Mouse (Mus musculus) c-Kit-positive CD71-positive TER-119-positive erythroid progenitor cells, embryonic 14.5 days (primary cell): ENCODE data around the gene Klkb1.
"Not testable (repeated sequence)": the region's sequence is repeated elsewhere in the genome, so short reads cannot be mapped to it uniquely, and the experiment has no call there.

Source experiments
- DNase-seq: peaks from one replicate; pipeline ENCODE4 v3.0.0-alpha.2; 2013; ENCODE audit warnings: low spot score

The Klkb1 gene

DNA sequence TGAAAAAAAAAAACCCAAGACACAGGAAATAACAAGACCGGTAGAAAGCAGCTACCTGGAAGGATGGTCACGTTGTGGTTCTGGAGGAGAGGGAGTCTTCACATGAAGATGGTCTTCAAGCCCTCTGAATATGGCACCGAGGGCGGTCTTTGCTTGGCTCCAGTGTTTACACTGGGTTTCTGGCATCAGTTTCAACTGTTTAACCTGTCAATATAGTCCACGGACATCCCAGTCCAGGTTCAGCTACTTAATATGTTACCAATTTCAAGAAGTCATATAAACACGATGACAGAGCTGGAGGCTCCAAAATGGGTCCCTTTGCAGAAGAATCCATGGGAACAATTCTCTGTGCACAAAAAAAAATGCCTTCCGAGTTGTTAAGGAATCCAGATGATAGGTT, at the start of gene Klkb1:
Klkb1 (minus strand) TSS at position 173 of the 400 bp plus-strand sequence.
- DNase-seq: no peak

DNA sequence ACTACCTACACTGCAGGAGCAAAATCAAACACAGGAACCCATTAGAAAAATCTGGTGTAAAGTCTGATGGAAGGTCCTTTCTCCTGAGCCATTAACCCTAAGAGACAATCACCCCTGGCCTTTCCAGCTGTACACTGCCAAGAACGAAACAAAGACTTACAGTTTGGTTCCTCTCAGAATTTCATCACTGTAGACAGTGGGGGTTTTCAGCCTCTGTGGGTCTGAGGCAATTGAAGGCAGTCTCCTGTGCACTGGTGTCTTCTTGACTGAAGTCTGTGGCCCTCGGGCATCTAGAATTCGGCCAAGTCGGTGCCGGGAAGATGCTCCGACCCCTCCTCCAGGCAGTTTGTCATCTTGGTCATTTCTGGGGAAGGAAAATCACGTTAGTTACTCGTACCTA, 49.6 kb upstream of the Klkb1 start:
- no peak for DNase-seq

DNA sequence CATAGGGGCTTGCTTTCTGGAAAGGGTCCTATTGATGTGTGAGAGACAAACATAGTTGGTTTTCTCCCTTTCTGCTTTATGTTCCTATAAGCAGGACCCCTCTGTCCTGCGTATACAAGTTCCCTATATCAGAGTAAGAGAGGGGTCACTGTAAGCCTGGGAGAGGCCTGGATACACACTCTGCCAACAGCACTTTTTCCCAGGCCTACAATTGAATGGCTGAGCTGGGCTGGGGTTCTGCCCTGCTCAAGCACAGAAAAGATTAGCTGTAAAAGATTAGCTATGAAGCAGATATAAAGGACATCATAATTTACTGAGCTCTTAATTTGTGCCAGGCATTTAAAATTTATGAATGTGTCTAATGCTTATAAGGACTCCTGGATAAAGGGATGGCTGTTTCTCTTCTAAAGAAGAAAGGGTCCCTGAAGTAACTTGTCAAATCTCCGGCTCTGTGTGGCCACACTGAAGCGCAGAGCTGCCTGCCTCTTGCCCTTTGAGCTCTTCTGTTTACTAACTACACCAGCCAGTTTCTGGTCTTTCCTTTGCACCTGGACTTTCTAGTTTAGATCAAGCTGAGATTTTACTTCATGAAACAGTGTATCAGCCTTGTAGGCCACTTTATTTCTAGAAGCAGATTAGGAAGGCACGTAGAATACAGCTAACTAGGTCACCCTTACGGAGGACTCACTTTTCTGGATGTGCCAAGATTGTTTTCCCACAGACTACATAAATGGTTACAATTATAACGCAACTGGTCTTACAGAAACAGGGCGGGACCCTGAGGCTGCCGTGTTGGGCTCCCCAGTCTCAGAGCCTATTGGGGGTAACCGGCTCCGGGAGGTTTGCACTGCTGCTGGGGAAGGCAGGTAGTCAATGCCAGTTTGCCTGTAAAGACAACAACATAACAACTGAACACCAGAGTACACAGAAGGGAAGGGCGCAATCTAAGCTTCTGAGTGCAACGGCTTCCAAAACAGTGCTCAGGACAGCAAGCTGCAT, 47.3 kb upstream of the Klkb1 start:
- DNase-seq: no peak

DNA sequence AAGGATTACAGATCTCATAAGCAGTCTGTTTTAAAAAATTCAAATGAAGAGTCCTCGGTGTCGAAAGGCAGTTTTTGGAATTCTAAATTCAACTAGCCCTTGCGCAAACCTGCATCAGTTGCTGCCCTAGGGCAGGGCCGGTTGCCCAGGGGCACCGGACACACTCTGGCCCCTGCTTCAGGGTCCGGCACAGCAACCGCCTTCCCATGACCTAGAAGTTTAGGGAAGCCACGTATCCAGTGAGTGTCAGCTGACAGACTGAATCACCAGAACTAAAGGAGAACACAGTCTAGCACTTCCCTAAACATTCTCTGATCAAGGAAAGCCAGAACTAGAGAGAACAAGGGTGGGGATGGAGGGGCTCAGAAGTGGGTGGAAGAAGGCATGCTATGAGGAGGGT, 38.8 kb upstream of the Klkb1 start:
- DNase-seq: no peak

DNA sequence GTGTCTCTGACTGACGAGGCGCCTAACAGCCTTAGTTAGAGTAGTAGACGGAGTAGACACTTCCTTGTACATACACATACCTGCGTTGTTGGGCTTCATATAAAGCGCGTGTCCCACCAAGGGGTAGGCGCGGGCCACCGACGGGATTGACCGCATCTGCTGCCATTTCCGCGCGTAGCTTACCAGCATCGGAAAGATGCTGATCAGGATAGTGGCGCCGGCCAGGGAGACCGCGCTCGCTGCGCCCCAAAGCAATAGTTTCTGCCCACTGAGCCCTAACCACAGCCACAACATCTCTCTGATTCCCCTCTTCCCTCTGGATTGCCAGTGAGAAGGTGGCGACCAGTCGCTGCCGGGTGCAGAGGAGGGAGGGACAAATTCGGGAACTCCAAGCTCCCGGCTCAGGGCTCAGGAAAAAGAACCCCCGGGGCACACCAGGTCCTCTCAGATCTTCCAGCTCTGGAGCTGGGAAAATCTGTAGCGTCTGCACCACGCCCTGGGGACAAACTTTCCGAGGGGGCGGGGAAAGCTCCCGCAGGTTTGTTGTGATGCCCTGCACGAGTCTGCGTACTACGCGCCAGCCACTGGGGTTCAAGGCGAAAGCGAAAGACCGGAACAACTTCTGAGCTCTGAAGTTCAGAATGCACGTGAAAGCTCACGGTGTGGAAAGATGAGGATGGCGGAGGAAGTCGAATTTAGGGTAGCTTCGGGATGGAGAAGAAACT, 38.2 kb upstream of the Klkb1 start, which contains the start of gene Cyp4v3:
Cyp4v3 (minus strand) TSS at position 532 of the 725 bp plus-strand sequence.
- DNase-seq: no peak

DNA sequence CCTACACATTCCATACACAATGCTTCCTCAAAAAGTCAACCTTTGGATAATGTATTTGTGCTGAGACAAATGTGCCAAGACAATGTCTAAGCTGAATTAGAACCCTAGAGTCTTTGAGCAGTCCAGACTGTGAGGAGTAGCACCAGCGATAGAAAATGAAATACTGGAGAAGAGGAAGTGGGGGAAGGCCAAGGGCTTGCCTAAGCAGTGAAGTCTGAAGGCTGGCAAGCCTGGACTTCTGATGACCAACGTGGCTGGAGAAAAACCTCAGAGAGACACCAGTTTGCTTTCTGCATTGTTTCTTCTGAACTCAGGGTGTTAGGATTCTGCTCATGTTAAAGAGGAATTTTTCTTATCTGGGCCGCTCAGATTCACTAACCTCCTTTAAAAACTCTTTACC, 36.2 kb upstream of the Klkb1 start:
- DNase-seq: no peak

DNA sequence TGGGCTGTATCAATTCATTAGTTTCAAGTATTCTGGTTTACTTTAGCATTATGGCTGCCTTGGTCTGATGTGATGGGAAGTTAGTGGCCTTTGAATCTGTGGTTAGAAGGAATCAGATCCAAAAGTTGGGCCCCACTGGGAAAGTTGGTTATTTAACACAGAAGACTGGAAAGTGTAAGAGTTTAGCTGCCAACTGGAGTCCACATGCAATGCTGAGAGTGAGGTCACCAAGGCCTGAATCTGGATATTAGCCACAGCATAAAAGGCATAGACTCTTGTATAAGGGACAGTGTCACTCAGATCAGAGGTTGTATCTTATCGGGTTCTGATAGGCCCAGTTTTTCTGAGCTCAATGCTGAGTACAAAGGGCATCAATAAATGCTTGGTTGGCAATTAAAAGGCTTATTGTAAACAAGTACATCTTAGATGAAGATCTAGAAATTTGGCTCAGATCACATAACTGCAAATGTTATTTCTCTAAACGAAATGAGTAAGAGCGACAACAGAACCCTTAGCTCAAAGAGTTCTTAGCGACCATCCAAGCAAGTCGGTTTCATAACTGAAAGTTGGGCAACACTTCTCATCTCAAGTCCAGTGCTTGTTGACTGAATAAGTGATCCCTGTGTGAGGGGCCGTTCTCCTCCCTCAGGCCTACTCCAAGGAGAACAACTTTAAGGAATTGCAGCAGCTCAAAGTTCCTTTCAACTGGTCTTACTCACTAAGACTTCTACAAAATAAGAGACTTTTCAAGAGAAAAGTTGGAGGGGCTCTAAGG, 34.7 kb upstream of the Klkb1 start:
- no peak for DNase-seq

DNA sequence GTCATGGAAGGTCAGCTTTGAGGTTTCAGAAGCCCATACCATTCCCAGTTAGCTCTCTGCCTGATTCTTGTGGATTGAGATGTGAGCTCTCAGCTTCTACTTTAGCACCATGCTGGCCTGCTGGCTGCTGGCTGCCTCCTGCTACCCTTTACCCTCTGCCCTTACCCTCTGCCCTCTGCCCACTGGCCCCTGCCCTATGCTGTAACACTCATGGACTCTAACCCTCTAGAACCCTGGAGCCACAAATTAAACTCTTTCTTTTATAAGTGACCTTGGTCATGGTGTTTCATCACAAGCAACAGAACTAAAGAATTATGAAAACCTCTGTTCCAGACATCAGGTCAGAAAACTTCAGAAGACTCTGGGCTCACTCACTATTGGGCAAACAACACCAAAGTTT, 32.4 kb upstream of the Klkb1 start:
- not testable (repeated sequence) for DNase-seq

DNA sequence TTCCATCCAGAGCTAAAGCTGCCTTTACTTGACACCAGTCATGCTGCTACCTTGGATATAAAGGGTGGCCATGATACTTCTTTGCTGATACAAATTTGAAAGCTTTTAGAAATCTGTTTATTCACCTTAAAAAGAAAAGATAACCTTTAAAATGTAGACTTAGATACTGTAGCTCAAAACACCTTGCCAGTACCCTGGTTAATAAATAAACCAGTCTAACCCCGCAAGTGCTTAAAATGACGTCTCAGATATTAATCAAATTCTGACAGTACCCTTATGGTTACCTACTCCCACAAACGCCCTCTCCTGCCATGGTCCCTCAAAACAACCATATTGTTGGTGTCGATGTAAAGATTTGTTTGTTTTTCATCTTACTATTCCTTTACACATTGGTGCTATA, 29.5 kb upstream of the Klkb1 start:
- no peak for DNase-seq

DNA sequence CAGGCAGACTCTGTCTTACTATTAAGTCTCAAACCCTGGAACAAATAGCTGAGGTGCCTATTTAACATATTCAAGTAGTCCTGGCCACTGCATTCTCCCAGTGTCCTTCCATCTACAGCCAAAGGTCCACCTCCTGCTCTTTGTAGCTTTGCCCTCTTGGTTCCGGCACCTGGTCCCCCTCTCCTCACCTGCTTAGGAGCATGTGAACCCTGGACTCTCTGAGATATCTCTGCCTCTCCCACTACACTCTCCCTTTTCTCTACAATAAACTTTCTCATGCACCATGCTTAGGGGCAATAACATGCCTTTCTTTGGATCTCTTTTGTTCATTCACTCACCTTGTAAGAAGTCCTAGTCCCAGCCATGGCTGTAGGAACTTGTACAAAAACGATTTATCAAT, 26.7 kb upstream of the Klkb1 start:
- DNase-seq: no peak

DNA sequence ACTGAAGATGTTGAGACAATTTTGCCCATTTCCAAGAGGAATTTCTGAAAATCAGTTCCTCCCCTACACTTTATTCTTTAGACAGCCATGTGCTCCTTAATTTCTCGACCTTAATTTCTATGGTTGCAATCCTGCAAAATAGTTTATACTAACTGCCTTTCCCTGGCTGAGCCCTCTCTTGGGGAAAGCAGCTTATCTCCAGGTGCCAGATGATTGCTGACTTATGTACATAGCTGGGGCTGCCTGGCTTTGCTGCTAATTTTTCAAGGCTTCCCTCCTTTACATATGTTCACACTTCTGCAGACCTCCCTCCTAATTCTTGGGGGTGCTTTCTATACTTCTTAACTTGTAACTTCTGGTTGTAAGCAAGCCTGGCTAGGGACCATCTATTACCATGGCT, 26.3 kb upstream of the Klkb1 start:
- no peak for DNase-seq

DNA sequence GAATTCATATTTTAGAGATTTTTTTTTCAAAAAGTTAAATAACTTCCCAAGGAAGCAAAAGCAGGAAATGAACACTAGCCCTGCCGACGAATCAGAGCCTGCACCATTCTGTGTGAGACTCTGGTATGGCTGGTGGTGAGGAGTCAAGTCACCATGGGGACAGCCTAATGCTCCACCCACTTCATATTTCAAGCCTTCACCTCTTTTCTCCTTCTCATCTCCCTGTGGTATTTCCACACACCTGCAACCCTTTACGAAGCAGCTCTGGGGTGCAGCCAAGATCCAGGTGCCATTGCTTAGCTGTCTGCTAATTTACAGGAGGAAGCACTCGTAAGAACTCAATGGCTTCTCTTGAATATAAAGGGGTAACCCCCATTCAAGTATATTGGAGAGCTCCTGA, 16.3 kb upstream of the Klkb1 start:
- no peak for DNase-seq

DNA sequence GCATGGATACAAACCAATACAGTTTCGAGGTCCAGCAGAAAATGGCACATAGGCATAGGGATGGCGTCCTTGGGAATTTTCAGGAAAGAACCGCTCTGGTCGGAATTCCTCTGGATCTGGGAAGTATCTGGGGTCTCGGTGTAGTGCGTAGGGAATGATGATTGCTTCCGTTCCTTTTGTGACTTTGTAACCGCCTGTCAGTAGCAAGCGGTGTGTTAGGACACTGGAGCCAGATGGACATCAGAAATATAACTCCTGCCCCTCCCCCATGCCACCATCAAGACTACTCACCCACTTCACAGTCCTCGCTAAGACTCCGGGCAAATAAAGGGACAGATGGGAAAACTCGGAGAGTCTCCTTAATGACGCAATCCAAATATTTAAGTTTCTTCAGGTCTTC, 13.7 kb upstream of the Klkb1 start, which contains the start of gene Gm45753:
Gm45753 (minus strand) TSS at position 101 of the 400 bp plus-strand sequence.
- DNase-seq: no peak

DNA sequence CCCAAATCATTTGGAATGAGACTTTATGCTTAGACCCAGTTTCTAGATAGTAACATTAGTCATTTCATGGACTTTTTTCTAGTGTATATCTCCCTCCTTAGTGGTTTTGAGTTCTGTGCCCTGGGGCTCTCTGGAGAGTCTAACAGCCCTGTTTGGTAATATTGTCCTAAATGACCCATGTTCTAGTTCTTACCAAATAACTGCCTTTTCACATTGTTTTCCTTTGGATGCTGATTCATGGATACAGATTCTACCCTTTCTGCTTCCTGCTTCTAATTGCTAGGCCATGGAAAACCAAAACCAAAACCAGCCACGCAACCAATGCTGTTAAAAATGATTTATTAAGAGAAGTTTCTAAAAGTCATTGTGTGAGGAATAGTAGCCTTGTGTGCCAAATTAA, 10.8 kb upstream of the Klkb1 start:
- DNase-seq: no peak

DNA sequence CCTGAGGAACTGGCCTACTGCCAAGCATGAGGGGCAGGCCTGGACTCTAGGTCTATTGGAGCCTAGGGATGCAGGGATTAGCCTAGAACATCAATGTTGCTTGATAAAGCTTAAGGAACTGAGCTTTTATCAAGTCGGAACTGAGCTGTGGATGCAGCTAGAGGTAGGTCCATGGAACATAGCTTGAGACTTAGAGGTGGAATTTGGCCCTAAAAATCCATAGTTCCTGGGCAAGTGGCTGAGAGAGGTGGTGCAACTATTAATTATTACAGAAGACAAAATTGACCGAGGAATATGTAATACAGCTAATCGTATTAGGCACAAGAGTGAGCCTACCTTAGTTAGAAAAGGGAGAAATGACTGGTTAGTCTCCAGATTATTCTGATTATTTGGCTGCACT, 9.7 kb upstream of the Klkb1 start:
- no peak for DNase-seq

DNA sequence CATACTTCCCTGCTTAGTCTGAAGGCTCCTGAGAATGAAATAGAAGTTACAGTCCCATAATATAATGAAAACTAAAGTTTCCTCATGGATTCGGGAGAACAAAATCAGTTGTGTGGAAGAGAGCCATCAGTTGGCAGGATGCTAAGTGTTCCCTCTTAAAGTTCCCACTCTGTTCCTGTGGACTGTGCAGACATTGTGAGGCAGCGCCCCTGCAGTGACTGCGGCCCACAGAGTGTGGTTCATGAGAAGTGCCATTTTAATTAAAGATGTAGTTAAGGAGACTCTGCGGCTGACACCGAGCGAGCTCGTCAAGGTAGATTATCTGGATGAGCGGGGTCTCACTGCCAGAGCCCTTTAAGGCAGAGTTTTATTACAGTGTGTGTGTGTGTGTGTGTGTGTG, 7.7 kb upstream of the Klkb1 start:
- DNase-seq: no peak

DNA sequence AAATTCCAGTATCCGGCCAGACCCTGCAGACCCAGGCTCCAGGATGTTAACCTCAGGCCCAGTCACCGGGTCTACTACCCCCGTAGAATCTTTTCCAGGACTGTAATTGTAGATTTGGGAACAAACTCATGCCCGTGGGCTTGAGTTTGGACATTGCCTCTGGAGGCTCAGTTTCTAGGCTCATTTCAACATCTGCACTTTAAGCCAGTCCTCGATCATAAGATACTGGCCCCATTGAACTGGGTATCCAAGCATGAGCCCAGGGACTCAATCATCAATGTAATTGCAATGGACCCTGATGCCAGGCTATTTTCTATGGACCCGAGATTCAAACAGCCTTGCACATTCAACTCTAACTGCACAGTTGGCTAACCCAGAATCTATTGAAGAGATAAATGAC, 617 bp upstream of the Klkb1 start:
- DNase-seq: no peak

DNA sequence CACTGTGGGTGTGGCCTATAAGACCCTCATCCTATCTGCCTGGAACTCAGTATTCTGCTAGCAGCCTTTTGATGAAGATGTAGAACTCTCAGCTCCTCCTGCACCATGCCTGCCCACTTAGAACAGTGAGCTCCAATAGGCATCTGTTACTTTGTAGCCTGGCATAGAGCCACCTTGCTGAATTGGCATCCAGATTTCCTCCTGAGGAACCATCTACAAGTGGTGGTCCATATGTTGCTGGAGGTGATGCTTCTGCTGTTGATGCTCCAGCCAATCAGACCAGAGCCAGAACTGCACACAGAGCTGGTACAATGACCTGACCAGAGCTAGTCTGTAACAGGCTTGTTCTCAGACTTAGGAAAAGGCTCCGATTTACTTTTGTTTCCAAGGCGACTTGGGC, 2.9 kb downstream of the Klkb1 start:
- no peak for DNase-seq

DNA sequence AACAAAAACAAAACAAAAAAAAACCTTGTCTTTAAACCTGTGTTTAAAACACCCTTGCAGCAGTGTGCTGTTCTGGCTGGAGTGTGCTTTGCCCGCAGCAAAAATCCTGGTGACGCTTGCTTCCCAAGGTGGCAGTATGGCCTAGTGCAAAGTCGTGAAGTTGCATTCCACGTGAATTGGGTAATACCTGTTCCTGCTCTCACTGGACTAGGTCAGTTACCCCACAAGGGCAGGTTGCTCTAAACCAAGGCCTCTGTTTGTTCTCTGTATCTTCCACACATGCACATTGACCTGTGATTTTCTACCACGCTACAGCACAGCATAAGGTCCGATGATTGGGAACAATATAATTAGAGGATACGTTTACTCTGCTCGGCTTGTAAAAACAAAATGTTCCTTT, 13.0 kb downstream of the Klkb1 start:
- DNase-seq: no peak

DNA sequence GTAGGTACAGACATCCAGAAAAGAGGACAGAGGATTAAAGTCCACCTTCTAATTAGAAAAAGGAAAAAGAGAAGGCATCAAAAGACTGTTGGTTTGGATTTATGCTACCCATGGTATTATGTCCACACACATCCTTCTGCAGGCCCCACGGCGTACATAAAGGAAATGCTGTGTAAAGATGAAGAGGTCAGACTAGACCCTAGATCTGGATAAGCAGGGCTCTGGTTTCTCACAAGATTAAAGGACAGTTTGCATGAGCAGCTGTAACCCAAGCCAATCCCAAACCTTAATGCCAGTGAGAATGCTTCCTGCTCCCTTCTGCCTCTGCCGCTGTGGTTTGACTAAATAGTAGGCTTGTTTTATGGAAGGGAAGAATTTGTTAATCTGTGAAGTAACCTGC, 17.2 kb downstream of the Klkb1 start:
- no peak for DNase-seq

DNA sequence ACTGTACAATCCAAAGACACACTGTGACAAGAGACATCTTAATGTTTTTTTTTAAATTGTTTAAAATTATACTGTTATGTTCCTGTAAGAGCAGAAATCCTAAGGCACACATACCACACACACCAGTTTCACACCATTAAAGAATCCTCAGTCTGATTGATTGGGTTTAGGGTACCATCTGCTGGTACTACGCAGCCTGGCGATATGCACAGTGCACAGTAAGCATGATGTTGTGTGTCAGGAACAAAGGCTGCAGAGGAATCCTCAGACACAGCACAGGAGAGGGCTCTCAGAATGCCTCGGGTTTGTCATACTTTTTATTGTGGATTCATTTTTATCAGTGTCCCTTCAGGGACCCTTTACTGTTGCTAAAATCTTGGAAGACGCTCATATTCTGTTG, 20.3 kb downstream of the Klkb1 start:
- DNase-seq: no peak

DNA sequence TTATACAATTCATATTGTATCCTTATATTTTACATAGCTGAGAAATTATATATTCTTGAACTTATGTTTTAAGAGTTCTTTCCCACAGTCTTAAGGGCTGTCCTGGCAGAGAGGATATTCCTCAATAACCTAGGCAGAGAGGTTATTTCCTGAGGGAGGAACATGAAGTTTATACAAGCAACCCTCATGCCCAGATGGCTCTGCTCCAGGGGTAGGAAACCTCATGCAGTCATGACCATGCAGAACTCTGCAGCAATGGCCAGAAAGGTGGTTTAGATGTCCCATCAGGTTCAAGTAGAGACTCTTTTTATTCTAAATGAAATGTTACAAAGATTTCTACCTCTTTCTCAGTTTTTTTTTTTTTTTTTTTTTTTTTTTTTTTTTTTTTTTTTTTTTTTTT, 25.6 kb downstream of the Klkb1 start:
- DNase-seq: no peak
